16 mouse cellular contexts compared by ENCODE assay signal in genomic region chr2:164868491-164868890, GRCm38 (mm10). TPM values are rescaled to one million over a fixed set of nuclear protein-coding genes. Genes with fewer than 3 reads are reported as not detected.
DNase-seq lines count a peak whose midpoint lies in the region; ATAC-seq and TF ChIP-seq lines count a peak whose summit lies in the region.
"Had no signal": no experiment of that assay in that cellular context is flagged by ENCODE, and none has a peak within 500 bp of the region (broad histone marks: within the 10 kb centered on the region; RNA-seq: fewer than 3 reads in every experiment).

No protein-coding gene starts in this region.

- peak; percentile 43; the same call in 1 of the 2 replicates for TF ChIP-seq POLR2A in bone marrow, adult 2 months (IDR thresholded peaks at IDR 0.05; ENCODE audit: borderline replicate concordance, control insufficient read depth, low read depth, low read length)

- H3K27me3 ChIP-seq in stomach, embryonic 14.5 days (ENCODE audit: control insufficient read depth, insufficient read depth, low read length): no peaks in the 10 kb centered on the region
- H3K27me3 ChIP-seq in stomach, postnatal 0 days (ENCODE audit: control insufficient read depth, insufficient read depth, low read length): no peaks in the 10 kb centered on the region
- no peaks in the 10 kb centered on the region for H3K27me3 ChIP-seq in splenic B cell, adult 2 months (ENCODE audit: control insufficient read depth, insufficient read depth, low read length, poor library complexity, severe bottlenecking)
- H3K27me3 ChIP-seq: liver, embryonic 13.5 days; midbrain, embryonic 15.5 days; neural tube, embryonic 15.5 days had no signal

- H3K4me1 ChIP-seq in stomach, embryonic 14.5 days (ENCODE audit: control insufficient read depth, insufficient read depth, low read length): peaks cover 4% of the 10 kb centered on the region; the same call in 1 of the 2 replicates
- H3K4me1 ChIP-seq in stomach, postnatal 0 days (replicated peaks; ENCODE audit: control insufficient read depth, insufficient read depth): no peaks in the 10 kb centered on the region; the same call in 1 of the 2 replicates
- peaks cover 7% of the 10 kb centered on the region for H3K4me1 ChIP-seq in bone marrow, adult 2 months (ENCODE audit: control insufficient read depth, insufficient read depth, low read length)
- H3K4me1 ChIP-seq: midbrain, embryonic 15.5 days; neural tube, embryonic 15.5 days had no signal

- 61% methylated on average over 7 of the region's 7 CpGs for WGBS in stomach, embryonic 14.5 days
- WGBS in stomach, postnatal 0 days: 51% methylated on average over 7 of the region's 7 CpGs
- 21% methylated on average over 7 of the region's 7 CpGs for WGBS in bone marrow, adult 2 months

- H3K4me3 ChIP-seq in stomach, embryonic 14.5 days (ENCODE audit: low read depth, low read length): no peak overlapping the region
- no peak overlapping the region for H3K4me3 ChIP-seq in stomach, postnatal 0 days (ENCODE audit: low read depth, low read length)
- no peak overlapping the region for H3K4me3 ChIP-seq in bone marrow, adult 2 months (replicated peaks; ENCODE audit: control insufficient read depth, low read depth, low read length)
- H3K4me3 ChIP-seq: heart, adult 2 months; liver, embryonic 13.5 days; midbrain, embryonic 15.5 days; neural tube, embryonic 15.5 days had no signal

- H3K4me2 ChIP-seq in stomach, embryonic 14.5 days (replicated peaks; ENCODE audit: low read depth, low read length): no peak overlapping the region
- no peak overlapping the region for H3K4me2 ChIP-seq in stomach, postnatal 0 days (replicated peaks; ENCODE audit: low read depth)
- H3K4me2 ChIP-seq: liver, embryonic 13.5 days; midbrain, embryonic 15.5 days; neural tube, embryonic 15.5 days had no signal

- no peak for TF ChIP-seq EP300 in stomach, postnatal 0 days (optimal IDR thresholded peaks at IDR 0.05)

- TF ChIP-seq CTCF in stomach, postnatal 0 days (IDR thresholded peaks at IDR 0.05; ENCODE audit: low read depth): no peak
- no peak for TF ChIP-seq CTCF in bone marrow, adult 2 months (IDR thresholded peaks at IDR 0.05; ENCODE audit: control insufficient read depth, insufficient read depth, low read length)

- DNase-seq in stomach, postnatal 0 days (ENCODE audit: low spot score): no peak
- peak; percentile 52 for DNase-seq in lung, postnatal 10 days
- peak; percentile 93 for DNase-seq in splenic B cell, adult 2 months (ENCODE audit: low read depth, low spot score)
- DNase-seq in right cerebral cortex, postnatal 14 days: no peak
- no peak for DNase-seq in neural tube, embryonic 10.5 days (ENCODE audit: extremely low spot score, low spot score)
- DNase-seq in thymus, postnatal 10 days (ENCODE audit: low spot score in 2 of 2): no peak
- DNase-seq: cerebellum, adult 8-10 months; heart, adult 2 months; kidney, postnatal 36 days; liver, embryonic 13.5 days; right cerebral cortex, postnatal 25 days had no signal

- ATAC-seq in stomach, embryonic 14.5 days (ENCODE audit: insufficient number of reproducible peaks, insufficient read depth, low FRiP score, low read depth): no peak
- no peak for ATAC-seq in stomach, postnatal 0 days (ENCODE audit: low FRiP score, low TSS enrichment)
- ATAC-seq: intestine, embryonic 16.5 days; midbrain, embryonic 15.5 days had no signal

- H3K36me3 ChIP-seq in stomach, embryonic 14.5 days (ENCODE audit: control insufficient read depth, insufficient read depth, low read length): no peaks in the 10 kb centered on the region
- H3K36me3 ChIP-seq in stomach, postnatal 0 days (ENCODE audit: control insufficient read depth, insufficient read depth, low read length): no peaks in the 10 kb centered on the region
- H3K36me3 ChIP-seq in splenic B cell, adult 2 months (ENCODE audit: control insufficient read depth, insufficient read depth, low read length, poor library complexity, severe bottlenecking): no peaks in the 10 kb centered on the region
- H3K36me3 ChIP-seq: liver, embryonic 13.5 days; midbrain, embryonic 15.5 days; neural tube, embryonic 15.5 days had no signal

- no peaks in the 10 kb centered on the region for H3K9me3 ChIP-seq in stomach, embryonic 14.5 days (ENCODE audit: control insufficient read depth, low read depth, low read length)
- no peaks in the 10 kb centered on the region for H3K9me3 ChIP-seq in stomach, postnatal 0 days (ENCODE audit: control insufficient read depth, low read length)
- H3K9me3 ChIP-seq: midbrain, embryonic 15.5 days; neural tube, embryonic 15.5 days had no signal

- H3K9ac ChIP-seq in stomach, embryonic 14.5 days (replicated peaks; ENCODE audit: low read depth, low read length): no peak overlapping the region
- H3K9ac ChIP-seq in stomach, postnatal 0 days (ENCODE audit: low read length): no peak overlapping the region
- H3K9ac ChIP-seq: liver, embryonic 13.5 days; midbrain, embryonic 15.5 days; neural tube, embryonic 15.5 days had no signal

- peak overlapping the region; percentile 15; the same call in 1 of the 2 replicates for H3K27ac ChIP-seq in stomach, embryonic 14.5 days (ENCODE audit: low read length)
- H3K27ac ChIP-seq in stomach, postnatal 0 days (replicated peaks): no peak overlapping the region
- H3K27ac ChIP-seq in bone marrow, adult 2 months (ENCODE audit: control insufficient read depth, insufficient read depth, low read depth, low read length, poor library complexity): peak overlapping the region; percentile 82
- H3K27ac ChIP-seq: midbrain, embryonic 15.5 days; neural tube, embryonic 15.5 days had no signal

RNA-seq across cellular contexts. Expression of gene Pcif1, which starts 10.6 kb away (rescaled TPM):
- polyA plus RNA-seq in stomach, embryonic 14.5 days (2014; fragmentation: Nextera tagmentation; extraction: Ambion mirVana): 70.6 and 87.3 TPM in 2 replicates
- 49.2 and 51.4 TPM in 2 replicates for polyA plus RNA-seq in stomach, postnatal 0 days (2015; fragmentation: Nextera tagmentation; extraction: Ambion mirVana)
- 24.8 and 31.6 TPM in 2 replicates for polyA plus RNA-seq in bone marrow, adult 2 months (2011; ENCODE audit: insufficient read depth, insufficient read length, low replicate concordance, missing spikeins)

RNA-seq across cellular contexts. Expression of gene Pltp, which starts 11.0 kb away (rescaled TPM):
- polyA plus RNA-seq in stomach, embryonic 14.5 days (2014; fragmentation: Nextera tagmentation; extraction: Ambion mirVana): 50.6 and 53.2 TPM in 2 replicates
- polyA plus RNA-seq in stomach, postnatal 0 days (2015; fragmentation: Nextera tagmentation; extraction: Ambion mirVana): 42.7 and 44.2 TPM in 2 replicates
- polyA plus RNA-seq in bone marrow, adult 2 months (2011; ENCODE audit: insufficient read depth, insufficient read length, low replicate concordance, missing spikeins): 2.4 and 6.5 TPM in 2 replicates

RNA-seq across cellular contexts. Expression of gene Neurl2, which starts 35.2 kb away (rescaled TPM):
- polyA plus RNA-seq in stomach, embryonic 14.5 days (2014; fragmentation: Nextera tagmentation; extraction: Ambion mirVana): 6.3 and 8.3 TPM in 2 replicates
- 4.6 and 5.3 TPM in 2 replicates for polyA plus RNA-seq in stomach, postnatal 0 days (2015; fragmentation: Nextera tagmentation; extraction: Ambion mirVana)
- polyA plus RNA-seq in bone marrow, adult 2 months (2011; ENCODE audit: insufficient read depth, insufficient read length, low replicate concordance, missing spikeins): 0.97 TPM in 1 of 2 replicates, not detected in the other

RNA-seq across cellular contexts. Expression of gene Ctsa, which starts 35.8 kb away (rescaled TPM):
- polyA plus RNA-seq in stomach, embryonic 14.5 days (2014; fragmentation: Nextera tagmentation; extraction: Ambion mirVana): 130 and 134 TPM in 2 replicates
- polyA plus RNA-seq in stomach, postnatal 0 days (2015; fragmentation: Nextera tagmentation; extraction: Ambion mirVana): 107 and 114 TPM in 2 replicates
- 61.0 and 109 TPM in 2 replicates for polyA plus RNA-seq in bone marrow, adult 2 months (2011; ENCODE audit: insufficient read depth, insufficient read length, low replicate concordance, missing spikeins)

RNA-seq across cellular contexts. Expression of gene Spata25, which starts 40.2 kb away (rescaled TPM):
- not detected in 2 replicates for polyA plus RNA-seq in stomach, embryonic 14.5 days (2014; fragmentation: Nextera tagmentation; extraction: Ambion mirVana)
- polyA plus RNA-seq in stomach, postnatal 0 days (2015; fragmentation: Nextera tagmentation; extraction: Ambion mirVana): not detected in 2 replicates
- polyA plus RNA-seq in bone marrow, adult 2 months (2011; ENCODE audit: insufficient read depth, insufficient read length, low replicate concordance, missing spikeins): not detected in 2 replicates
- polyA plus RNA-seq: intestine, embryonic 16.5 days; liver, embryonic 13.5 days; midbrain, embryonic 15.5 days; neural tube, embryonic 15.5 days had no signal

Comparison
In these comparisons a context has a peak if more than half of its experiments do, and no peak if none do; other contexts are left out.
1. DNase-seq: peak in lung, postnatal 10 days (single experiment) and splenic B cell, adult 2 months (single experiment); none in stomach, postnatal 0 days (single experiment), right cerebral cortex, postnatal 14 days (single experiment), neural tube, embryonic 10.5 days (single experiment) and thymus, postnatal 10 days (0 of 2).